Mouse (Mus musculus) adrenal gland, postnatal 14 days (tissue): Measurements from ENCODE around the gene Gm21972. TPM values are rescaled to one million over a fixed set of nuclear protein-coding genes. Genes with fewer than 3 reads are reported as not detected.
A peak's percentile ranks its signal among the peaks of the same experiment; 100 is the strongest.

ENCODE experiments used
- DNase-seq: peaks from one replicate; pipeline ENCODE4 v3.0.0; 2021; ENCODE audit warnings: mixed read lengths
- long read RNA-seq, 2 experiments: library from polyadenylated mRNA; stranded (forward); transcript quantifications; one replicate each; pipeline ENCODE4 v2.0.0; 2021
- total RNA-seq: library from RNA; stranded (reverse); gene quantifications from 2 replicates; pipeline ENCODE4 v1.2.3, GENCODE M21; 2021

Gm21972 gene
- total RNA-seq, result 1.4 and 3.3 TPM in 2 replicates
- long read RNA-seq, experiment 1, result 0 reads
- long read RNA-seq, experiment 2, result 0 reads

GRCm38 (mm10) chr1:86133337-86133736, at the start of gene Gm21972:
Gm21972 (plus strand) TSS chr1:86133637.
- DNase-seq, result no peak

- DNase-seq, result peak; percentile 12
Observed at GRCm38 (mm10) chr1:86094413-86094812, 39.0 kb upstream of the Gm21972 start.

DNA sequence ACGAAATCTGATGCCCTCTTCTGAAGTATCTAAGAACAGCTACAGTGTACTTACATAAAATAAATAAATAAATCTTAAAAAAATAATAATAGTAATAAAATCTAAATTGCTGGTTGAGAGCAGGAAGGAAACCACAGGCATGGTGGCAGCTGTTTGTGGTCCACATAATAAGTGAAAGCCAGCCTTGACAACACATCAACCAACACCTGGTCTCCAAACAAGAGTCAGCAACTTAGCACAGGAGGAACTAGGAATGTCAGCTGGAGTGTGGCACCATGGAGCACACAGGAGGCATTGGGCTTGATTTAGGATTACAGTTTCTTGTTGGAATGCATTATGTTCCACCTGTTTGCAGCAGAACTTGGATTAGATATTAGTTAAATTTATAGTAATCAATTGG, 28.4 kb upstream of the Gm21972 start:
- no peak for DNase-seq

DNA sequence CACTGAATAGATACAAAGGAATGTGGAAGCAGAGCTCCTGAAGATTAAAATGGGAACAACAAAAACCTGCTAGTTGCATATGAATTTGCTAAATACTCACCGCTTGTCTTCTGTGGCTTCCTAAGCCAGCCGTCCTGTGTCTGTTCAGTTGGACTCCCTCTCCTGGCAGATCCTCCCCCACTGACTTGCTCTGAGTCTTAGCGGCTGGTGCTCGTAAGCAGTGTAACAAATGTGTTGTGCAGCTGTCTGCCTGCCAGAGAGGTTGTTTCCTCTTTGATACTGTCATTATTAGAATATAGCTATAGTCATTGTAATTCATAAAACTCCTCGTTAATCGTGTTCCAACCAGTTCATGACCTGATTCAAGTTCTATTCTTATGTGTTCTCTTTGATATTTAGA, 21.7 kb upstream of the Gm21972 start, which contains the start of gene Htr2b:
Gene Htr2b (minus strand): TSS at position 192 of the 400 bp plus-strand sequence.
- peak; percentile 34 for DNase-seq

DNA sequence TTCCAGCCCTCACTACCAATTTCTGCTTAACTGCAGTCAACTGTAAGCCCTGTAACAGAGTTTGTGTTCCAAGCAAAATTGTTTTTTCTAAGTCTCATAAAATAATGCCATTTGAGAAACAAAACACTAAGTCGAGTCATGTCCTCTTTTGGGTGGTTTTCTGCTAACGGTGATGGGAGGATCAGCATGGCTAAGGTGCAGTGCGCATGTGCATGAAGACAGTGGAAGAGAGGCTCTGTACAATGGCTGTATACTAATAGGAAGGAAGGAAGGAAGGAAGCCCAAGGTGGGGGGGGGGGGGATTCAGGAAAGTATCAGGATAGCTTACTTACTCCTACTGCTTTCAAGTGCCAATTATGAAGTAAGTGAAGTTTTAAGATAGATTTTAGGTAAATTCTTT, 19.3 kb upstream of the Gm21972 start:
- DNase-seq, result no peak

- no peak for DNase-seq
Observed at GRCm38 (mm10) chr1:86119549-86119948, 13.9 kb upstream of the Gm21972 start.

DNA sequence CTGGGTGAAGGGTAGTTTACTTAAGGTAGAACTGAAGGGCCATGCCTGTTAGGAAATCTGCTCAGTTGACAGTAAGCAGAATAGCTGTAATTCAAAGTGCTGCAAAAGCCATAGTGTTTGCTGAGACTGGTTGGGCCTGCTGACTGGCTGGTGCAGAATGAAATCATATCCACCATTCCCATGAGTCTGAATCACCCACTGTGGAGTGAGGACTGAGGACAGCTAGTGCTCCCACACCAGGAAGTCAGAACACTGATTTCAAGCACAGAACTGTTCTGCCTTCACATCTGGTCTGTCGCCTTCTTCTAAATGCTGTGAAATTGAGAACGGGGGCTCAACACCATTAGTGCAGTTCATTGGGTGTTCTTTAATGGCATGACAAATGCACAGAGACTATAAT, 7.4 kb upstream of the Gm21972 start:
- no peak for DNase-seq

- DNase-seq, result no peak
Observed at GRCm38 (mm10) chr1:86135315-86135714, 1.9 kb downstream of the Gm21972 start.

GRCm38 (mm10) chr1:86141081-86141480, 7.6 kb downstream of the Gm21972 start:
- no peak for DNase-seq

GRCm38 (mm10) chr1:86143165-86143564, 9.7 kb downstream of the Gm21972 start:
- no peak for DNase-seq

- peak; percentile 19 for DNase-seq
Observed at GRCm38 (mm10) chr1:86144001-86144944, 10.8 kb downstream of the Gm21972 start.

DNA sequence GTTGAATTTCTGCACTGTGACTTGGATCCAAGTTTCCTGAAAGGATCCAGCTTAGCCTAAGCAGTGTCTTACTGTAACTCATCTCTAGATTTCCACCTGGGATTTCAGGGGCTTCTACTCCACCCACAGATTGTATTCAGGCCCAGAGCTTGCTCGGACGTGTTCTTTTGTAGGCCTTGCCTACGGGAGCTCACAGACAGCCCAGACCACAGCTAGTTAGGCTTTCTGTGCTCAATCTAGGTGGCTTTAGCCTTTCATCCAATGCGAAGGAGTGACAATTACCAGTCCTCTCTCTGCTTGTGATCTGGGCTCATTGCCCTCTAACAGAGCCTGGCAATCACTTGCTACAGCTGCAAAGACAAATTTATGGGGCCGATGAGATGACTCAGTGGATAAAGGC, 12.9 kb downstream of the Gm21972 start:
- no peak for DNase-seq

- DNase-seq, result peak; percentile 76
Observed at GRCm38 (mm10) chr1:86147557-86147956, 14.1 kb downstream of the Gm21972 start.

DNA sequence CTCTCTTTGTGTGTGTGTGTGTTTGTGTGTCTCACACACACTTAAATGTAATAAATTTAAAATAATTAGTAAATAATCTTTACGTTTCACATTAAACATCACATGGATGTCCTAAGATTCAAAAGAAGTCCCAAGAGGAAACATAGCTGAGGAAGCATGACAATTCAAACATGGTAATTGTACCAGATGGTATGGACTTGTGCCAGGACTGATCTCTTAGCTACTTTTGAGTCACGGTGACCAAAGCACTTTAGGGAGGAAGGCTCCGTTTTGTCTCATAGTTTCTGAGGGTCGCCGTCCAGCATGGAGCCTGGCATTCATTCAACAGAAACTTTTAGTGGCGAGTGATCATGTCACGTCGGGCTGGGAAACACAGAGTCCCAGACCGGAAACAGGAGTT, 14.7 kb downstream of the Gm21972 start:
- DNase-seq, result no peak

DNA sequence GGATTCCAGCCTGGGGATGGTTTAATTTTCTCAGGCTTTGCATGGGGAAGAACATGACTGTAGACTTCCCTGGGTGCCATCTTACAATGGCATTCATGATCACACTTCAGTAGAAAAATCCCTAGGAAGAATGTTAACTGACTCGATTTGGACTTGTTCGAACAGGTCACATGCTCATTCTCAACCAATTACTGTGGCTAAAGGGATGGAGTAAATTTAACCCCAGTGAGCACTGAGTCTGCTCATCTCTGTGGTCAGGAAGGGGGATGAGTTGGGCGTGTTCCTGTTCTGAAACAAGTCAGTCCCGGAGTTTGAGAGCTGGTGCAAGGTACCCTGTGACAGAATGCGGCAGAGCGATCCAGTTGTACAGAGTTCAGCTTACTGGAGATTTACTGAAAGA, 17.5 kb downstream of the Gm21972 start:
- DNase-seq, result no peak

- no peak for DNase-seq
Observed at GRCm38 (mm10) chr1:86151376-86151775, 17.9 kb downstream of the Gm21972 start.

- DNase-seq, result no peak
Observed at GRCm38 (mm10) chr1:86152618-86153017, 19.2 kb downstream of the Gm21972 start.

GRCm38 (mm10) chr1:86154133-86154823, 20.8 kb downstream of the Gm21972 start, which contains the start of gene Armc9:
Armc9 (plus strand) TSS chr1:86154780.
- DNase-seq, result peak; percentile 98

DNA sequence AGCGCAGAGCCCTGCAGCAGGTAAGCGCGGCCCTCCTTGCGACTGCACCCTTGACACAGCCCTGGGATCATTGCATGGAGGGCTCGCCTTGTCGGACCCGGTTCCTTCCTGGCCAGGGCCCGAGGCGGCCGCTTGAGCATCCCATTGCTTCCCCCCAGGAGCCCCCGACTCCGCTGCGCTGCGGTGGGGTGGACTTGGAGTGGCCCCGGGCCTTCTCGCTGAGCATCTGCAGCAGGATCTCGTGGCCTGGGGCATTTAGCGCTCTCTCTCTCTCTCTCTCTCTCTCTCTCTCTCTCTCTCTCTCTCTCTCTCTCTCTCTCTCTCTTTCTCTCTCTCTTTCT, 21.4 kb downstream of the Gm21972 start:
- no peak for DNase-seq

- no peak for DNase-seq
Observed at GRCm38 (mm10) chr1:86156075-86156474, 22.6 kb downstream of the Gm21972 start.

GRCm38 (mm10) chr1:86156595-86156994, 23.2 kb downstream of the Gm21972 start:
- no peak for DNase-seq

DNA sequence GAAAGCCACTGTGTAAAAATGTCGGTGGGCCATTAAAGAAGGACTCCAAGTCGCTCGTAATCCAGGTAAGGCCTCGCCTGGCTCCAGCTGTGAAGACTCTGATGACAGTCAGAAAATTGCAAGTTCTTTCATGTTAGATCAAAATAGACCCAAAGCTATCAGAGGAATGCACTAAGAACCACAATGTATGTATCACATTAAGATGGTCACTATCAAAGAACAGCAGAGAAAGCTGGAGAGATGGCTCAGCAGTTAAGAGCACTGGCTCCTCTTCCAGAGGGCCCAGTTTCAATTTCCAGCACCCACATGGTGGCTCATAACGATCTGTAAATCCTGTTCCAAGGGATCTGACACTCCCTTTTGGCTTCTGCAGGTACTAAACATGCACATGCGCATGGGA, 26.6 kb downstream of the Gm21972 start:
- DNase-seq, result no peak

GRCm38 (mm10) chr1:86160479-86160878, 27.0 kb downstream of the Gm21972 start:
- no peak for DNase-seq
